Mouse (Mus musculus) liver, adult (tissue): ENCODE data around the gene Pik3c2b.

Source experiments
- GATA4 ChIP-seq: IDR thresholded peaks from 2 replicates; pipeline ENCODE4 v1.6.1; 2014; ENCODE audit warnings: mild to moderate bottlenecking, low read length; ENCODE audit not compliant: insufficient replicate concordance

Gene Pik3c2b

GRCm38 (mm10) chr1:133063164-133063563 is 17.7 kb downstream of the Pik3c2b start:
- no peak for TF ChIP-seq GATA4

GRCm38 (mm10) chr1:133068268-133068667 is 22.8 kb downstream of the Pik3c2b start:
- TF ChIP-seq GATA4 = no peak

DNA sequence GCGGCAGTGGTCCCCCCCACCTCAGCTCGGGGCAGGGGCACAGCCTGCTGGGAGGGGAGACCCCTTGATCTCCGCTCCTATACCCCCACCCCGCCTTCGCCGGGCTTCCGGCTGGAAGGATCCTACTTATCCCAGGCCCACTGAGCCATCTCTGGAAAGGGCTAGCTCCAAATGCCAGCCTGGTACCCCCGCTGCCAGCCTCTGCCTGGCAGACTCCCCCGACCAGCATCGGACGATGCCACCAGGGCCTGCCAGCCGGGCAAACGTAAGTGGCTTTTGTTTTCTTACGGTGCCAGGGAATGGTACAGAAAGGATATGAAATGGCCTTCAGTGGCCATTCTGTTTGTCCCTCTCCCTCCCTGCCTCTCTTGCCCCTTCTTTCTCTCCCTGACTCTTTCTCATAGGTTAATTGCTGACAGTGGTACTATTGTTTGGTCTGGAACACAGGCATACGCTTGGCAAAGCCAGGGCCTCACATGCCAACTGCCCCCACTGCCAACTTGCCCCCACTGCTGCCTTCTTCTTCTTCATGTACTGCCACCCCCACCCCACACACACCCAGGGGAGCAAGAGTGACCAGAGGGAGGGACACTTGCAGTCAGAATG is 23.3 kb downstream of the Pik3c2b start:
- no peak for TF ChIP-seq GATA4

GRCm38 (mm10) chr1:133069275-133070120 is 24.0 kb downstream of the Pik3c2b start:
- TF ChIP-seq GATA4 = peak; percentile 21; the same call in 1 of the 2 replicates

- no peak for TF ChIP-seq GATA4
Observed at GRCm38 (mm10) chr1:133070157-133070556, 24.7 kb downstream of the Pik3c2b start.

- no peak for TF ChIP-seq GATA4
Observed at GRCm38 (mm10) chr1:133071666-133072381, 26.4 kb downstream of the Pik3c2b start.

DNA sequence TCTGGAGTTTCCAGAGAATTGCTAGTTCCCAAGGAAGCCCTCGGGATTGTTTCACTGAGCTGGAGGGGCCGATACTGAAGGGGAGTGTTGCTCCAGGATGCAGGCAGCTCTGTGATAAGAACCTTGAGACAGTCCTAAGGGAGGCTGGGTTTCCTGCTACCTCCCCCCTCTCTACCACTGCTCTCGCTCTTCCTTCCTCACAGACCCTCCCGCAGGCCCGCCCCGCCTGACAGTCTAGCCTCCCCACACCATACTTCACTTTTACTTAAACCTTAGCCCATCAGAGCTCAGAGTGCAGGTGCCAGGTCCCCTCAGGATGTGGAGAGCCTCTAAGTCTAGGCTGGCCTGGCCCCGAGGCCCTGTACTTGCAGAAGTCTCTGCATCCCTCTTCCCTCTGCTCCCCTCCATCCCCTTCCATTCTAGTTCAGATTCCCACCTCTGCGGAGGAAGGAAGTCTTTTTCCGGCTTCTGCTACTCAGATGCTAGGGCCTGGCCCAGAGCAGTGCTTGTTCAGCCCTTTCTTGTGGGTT is 27.9 kb downstream of the Pik3c2b start:
- peak; percentile 91; the same call in 1 of the 2 replicates for TF ChIP-seq GATA4

DNA sequence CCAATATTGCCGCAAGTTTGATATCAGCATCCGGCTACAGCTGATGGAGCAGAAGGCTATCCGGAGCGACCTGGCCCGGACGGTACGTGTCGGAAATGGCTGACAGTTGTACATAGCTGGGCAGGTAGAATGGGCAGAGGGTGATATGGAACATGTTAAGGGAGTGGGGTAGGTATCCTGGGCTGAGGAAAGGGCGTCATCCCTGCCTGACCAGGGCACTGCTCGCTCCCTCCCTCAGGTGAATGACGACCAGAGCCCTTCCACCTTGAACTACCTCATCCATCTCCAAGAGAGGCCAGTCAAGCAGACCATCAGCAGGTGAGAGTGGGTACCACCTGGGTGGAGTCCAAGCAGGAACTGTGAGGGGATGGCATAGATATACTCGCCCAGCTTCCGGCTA is 29.1 kb downstream of the Pik3c2b start:
- no peak for TF ChIP-seq GATA4

- no peak for TF ChIP-seq GATA4
Observed at GRCm38 (mm10) chr1:133075651-133076400, 30.4 kb downstream of the Pik3c2b start.

DNA sequence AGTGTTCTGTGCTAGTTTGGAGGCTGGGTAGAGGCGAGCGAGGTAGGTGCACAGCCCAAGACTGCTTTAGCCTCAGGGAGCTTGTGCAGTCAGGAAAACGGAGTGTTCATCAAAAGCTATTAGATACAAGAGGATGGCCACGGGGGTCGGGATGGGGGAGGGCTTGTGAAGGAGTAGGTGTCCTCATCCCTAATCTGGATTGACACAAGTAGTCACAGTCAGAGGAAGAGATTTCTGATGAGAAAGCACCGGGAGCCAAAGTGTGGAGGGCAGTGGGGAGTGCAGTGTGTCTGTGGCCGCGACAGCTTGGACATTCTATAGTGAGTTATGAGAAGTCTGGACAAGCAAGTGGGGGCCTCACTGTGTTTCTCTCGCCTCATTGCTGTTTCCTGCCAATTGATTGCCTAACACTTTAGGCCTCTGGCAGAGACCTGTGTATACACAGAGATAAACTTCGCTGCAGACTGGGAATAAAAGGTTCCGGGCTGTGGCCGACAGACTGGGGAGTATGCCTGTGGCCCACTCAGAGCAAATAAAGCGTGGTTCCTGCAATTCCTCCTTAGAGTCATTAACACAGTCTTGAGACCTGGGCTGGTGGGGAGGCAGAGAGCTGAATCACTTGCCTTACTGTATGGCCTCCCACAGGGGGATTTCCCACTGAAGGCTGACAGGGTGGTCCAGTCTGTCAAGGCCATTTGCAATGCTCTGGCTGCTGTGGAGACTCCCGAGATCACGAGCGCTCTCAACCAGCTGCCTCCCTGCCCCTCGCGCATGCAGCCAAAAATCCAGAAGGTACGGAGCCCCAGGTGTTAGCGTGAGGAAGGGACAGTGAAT is 31.4 kb downstream of the Pik3c2b start:
- TF ChIP-seq GATA4 = peak; percentile 36; the same call in 1 of the 2 replicates

GRCm38 (mm10) chr1:133077606-133078337 is 32.3 kb downstream of the Pik3c2b start:
- no peak for TF ChIP-seq GATA4

DNA sequence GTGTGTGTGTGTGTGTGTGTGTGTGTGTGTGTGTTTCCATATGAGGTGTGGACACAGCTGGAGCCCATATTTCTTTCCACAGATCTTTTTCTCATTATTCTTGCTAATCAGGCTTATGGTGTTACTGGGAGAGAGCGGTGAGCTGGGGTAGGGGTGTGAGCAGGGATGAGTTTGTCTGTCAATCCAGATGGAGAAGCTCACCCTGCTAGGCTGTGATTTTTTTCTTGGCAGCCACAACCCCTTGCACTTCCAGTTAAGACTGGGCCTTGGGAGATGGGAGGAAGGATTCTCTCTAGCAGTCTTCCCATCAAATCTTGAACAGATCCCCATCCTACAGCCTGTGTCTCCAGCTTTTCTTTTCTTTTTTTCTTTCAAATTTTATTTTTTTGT is 32.9 kb downstream of the Pik3c2b start:
- no peak for TF ChIP-seq GATA4

DNA sequence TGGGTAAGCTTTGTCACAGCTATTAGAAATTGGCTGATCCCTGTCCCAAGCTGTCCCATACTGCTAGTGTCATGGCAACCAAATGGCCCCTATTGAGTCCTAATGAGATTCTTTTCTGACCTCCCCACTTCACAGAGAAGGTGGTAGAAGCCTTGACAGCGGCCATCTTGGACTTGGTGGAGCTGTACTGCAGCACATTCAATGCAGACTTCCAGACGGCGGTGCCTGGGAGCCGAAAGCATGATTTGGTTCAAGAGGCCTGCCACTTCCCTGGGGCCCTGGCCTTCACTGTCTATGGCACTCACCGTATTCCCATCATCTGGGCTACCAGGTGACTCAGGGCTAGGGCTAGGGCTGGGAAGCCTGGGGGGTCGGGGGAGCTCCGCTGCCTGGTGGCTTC is 34.0 kb downstream of the Pik3c2b start:
- TF ChIP-seq GATA4 = no peak

GRCm38 (mm10) chr1:133080079-133080561 is 34.7 kb downstream of the Pik3c2b start:
- TF ChIP-seq GATA4 = no peak

GRCm38 (mm10) chr1:133080717-133081116 is 35.2 kb downstream of the Pik3c2b start:
- TF ChIP-seq GATA4 = no peak
